Mouse (Mus musculus) spleen, postnatal 10 days (tissue): ENCODE measurements around the gene Rai1.

Source experiments
- DNase-seq, 2 experiments: peaks; one replicate each; pipeline ENCODE4 v3.0.0; 2021 to 2022; ENCODE audit warnings: low spot score in 2 of 2

Rai1 gene

DNA sequence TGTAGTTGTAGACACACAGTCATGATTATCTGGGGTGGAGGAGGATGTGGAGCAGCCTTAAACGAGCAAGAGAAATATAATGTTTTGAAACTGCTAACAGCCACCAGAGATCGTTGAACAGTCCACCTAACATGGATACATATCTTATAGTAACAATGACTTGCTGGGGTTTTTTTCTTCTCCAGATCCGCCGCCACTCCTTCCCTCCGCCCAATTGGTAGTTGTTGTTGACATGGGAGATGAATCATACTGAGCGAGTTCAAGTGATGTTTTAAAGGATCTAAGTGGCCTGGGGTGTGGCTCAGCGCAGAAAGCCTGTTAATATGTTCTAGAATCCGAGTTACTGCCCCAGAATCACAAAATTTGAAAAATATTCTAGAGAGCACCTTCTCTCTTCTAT, 114.8 kb downstream of the Rai1 start:
- DNase-seq = no peak

GRCm38 (mm10) chr11:60220291-60220804, 115.5 kb downstream of the Rai1 start:
- DNase-seq = peak; percentile 94 to 97

DNA sequence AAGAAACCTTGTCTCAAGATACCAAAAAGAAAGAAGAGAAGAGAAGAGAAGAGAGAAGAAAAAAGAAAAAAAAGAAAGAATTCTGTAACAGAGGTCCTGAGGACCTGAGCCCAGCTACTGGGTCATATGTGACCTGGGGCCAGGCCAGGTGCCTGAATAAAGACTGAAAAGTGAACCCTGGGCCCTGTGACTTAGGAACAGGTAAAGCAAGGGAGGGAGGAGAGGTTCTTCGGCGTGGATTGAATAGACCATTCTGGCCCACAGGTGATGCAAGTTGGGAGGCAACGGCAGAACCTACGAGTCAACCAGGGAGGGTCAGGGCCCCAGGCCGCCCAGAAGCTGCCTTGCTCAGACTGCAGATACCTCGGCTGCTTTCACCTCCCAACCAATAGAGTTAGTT, 116.6 kb downstream of the Rai1 start:
- no peak for DNase-seq

DNA sequence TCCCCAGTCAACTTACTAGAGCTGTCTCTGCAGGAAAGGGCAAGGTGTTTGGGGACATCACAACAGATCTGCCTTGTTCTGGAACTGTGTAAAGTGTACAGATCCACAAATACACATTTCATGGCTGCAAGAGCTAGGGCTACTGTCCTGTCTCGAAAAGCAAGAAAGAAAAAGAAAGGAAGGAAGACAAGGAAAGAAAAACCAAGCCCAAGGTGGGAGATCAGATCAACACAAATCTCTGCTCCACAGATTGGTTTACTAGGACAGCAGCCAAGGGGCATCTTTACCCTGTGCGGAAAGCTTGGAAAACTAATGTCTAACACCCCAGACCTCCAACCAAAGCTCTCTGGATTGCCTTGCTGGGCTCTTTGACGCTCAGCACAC, 117.3 kb downstream of the Rai1 start:
- no peak for DNase-seq

- peak; percentile 60 to 85 for DNase-seq
Measured at GRCm38 (mm10) chr11:60222469-60223236, 117.8 kb downstream of the Rai1 start, which contains the start of gene Srebf1. Gene Srebf1 (minus strand): TSS chr11:60222581.

DNA sequence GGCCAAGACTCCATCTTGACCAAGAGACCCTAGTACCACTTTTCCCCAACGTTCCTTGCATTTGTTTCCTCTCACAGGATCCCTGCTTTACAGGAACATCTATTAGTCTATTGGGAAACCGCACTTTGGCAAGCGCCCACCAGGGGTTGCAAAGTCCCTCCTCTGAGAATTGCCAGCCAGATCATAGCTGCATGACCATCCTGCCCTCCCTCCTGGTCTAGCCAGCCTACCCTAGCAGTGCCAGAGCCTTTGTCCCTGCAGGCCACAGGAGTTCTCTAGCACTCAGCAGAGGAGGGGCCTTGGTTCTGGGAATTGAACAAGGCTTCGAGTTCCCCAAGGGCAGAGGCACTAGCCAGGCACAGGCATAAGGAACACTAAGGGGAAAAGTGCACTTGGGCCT, 119.9 kb downstream of the Rai1 start:
- peak in 1 of 2 experiments; percentile 50 for DNase-seq

- DNase-seq = no peak
Measured at GRCm38 (mm10) chr11:60225874-60226273, 121.1 kb downstream of the Rai1 start.

DNA sequence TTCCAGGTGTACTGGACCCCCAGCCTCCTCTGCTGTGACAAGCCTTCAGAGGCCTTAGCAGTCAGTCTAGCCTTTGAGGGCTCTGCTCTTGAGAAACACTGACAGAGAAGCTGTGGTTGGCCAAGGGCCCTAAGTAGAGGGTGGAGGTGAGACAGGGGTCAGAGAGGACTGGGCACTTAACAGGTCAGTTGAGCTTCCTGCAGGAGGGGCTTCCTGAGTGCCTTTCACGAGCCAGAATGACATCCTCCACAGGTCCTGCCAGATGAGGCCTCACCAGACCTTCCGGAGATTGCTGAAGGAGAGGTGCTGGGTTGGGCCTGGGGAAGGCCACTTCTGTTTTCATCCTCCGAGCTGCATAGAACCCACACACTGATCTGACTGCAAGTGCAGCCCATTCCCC, 123.7 kb downstream of the Rai1 start:
- no peak for DNase-seq

- no peak for DNase-seq
Measured at GRCm38 (mm10) chr11:60229821-60230220, 125.0 kb downstream of the Rai1 start.

- no peak for DNase-seq
Measured at GRCm38 (mm10) chr11:60230512-60230911, 125.7 kb downstream of the Rai1 start.

DNA sequence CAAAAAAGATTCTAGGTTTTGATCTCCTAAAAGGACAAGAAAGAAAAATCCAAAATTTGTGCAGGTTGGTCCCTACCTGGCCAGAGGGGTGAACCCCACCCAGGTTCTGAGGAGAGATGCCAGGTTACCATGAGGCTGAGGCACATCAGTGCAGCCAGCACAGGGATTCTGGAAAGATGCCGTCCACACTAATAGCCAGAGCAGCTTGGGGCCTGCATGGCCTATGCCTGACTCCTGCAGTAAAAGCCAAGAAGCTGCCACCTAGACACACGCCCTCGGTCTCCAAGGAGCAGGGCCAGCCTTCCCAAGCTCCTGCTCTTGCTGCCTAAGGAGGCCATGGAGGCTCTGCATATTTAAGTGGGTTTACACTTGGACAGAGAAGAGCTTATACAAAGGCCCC, 126.5 kb downstream of the Rai1 start:
- DNase-seq = no peak

DNA sequence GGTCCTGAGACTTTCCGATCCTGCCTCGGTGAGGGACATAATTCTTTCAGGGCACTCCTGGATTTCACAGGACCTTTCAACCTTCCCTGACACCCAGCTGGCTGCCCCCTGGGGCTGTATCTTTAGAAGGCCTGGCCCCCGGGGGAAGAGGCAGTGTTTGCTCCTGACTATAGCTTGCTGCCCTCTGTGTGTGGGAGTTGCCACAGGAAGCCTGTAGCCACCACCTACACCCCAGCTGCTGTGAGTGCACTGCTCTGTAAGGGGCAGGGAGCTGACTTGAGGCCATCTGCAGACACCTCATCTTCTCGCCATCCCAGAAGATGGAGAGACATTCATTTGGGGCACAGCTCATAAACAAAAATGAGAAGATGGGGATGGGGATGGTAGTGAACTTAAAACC, 127.1 kb downstream of the Rai1 start:
- no peak for DNase-seq

GRCm38 (mm10) chr11:60232441-60233058, 127.7 kb downstream of the Rai1 start:
- DNase-seq = no peak

DNA sequence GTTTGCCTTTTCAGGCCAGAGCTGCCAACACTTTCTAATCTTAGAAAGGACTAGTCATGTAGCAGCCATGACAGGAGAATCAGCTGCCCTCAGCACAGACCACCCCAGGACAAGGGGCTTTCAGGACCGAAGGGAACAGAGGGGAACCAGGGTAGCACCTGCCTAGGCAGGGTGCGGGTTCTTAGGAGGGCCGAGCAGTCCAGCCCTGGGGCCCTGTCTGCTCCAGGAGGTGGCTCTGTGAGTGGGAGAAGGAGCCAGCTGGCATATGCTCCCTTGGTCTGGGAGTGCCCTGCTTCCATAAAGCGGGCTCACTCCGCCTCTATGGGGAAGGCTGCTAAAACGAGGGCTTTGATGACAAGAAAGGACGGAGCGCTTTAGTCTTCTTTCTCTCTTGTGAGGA, 128.4 kb downstream of the Rai1 start:
- no peak for DNase-seq

DNA sequence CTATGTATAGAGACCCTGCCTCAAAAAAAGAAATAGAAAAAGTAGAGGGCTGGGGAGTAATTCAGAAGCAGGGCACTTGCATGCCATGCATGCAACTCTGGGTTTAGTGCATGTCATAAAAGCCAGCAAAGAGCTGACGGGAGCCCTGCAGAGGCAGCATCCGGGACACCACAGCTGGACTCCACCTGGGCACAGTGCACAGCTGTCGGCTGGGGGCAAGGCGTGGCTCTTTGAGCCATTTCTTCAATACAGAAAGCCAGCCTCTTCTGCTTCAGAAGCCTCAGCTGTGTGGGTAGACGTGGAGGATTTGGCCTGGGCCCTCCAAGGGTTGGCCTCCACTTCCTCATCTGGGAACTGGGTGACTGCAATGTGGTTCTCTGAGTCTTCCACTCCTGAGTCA, 130.5 kb downstream of the Rai1 start:
- no peak for DNase-seq

DNA sequence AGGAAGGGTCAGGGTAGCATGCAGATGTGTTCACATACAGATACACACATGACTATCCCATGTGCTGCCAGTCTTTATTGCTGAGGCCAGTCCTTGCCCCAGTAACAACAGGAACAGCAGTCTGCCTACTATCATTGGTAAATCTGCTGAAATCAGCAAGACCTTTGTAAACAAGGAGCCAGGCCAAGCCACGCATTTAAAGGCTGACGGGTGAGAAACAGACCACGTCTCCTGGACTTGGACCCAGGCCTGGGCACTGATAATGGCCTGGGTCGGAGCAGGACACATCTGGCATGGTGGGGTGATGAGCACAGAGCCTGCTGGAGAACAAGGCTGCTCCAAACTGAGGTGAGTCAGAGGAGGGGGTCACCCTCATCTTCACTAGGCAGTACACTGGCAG, 135.7 kb downstream of the Rai1 start:
- DNase-seq = no peak

- DNase-seq = no peak
Measured at GRCm38 (mm10) chr11:60244503-60245143, 139.8 kb downstream of the Rai1 start.

DNA sequence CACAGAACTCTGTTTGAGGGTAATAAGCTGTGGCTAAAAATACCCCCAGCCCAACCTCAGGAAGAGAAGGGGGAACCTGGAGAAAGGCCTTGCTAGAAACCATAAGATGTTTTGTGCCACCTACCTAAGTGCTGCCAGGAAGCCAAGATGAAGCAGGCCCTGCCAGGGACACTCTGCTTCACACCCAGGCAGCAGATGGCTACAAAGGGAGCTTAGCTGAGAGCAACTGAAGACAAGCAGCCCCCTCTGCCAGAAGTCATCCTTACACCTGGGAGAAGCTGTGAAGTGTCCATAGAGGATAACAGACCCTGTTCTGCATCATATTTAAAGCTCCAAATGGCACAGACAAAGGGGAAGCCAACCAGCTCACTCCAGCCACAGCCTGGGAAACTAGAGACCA, 141.3 kb downstream of the Rai1 start:
- no peak for DNase-seq

DNA sequence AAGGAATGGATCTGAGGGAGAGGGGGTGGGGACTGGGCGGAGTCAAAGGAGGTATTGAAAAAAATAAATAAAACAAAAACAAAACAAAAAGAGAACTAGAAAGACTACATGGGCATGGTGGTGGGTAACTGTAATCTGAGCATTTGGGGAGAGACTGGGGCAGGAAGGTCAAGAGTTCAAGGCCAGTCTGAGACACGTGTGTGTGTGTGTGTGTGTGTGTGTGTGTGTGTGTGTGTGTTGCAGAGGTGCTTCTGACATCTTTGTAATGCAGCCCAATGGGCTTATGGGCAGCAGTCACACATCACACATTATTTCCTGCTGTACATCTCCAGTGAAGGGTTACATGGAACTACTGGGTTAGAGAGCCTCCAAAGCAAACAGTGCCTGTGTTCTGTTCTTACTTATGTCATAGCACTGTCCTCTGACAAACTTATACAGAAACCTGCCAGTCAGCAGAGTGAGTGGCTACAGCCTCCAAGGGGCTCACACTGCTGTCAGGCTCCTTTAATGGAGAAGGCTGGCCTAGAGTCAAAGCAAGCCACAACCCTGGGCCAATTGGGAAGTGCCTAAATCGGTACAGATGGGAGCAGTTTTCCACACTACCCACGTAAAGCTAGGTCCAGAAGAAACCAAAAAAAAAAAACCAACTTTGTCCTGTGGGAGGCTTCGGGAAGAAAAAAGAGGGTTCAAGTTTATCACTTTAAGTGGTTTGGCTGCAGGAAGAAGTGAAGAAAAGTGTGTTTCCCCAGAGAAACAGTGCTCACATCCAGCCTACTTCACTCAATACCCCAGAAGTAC, 143.1 kb downstream of the Rai1 start:
- no peak for DNase-seq
